Mouse (Mus musculus): ENCODE data around the gene Shank2.

Shank2 gene

GRCm38 (mm10) chr7:144421478-144421877 is 419.8 kb downstream of the Shank2 start:
- DNase-seq (ENCODE audit: low spot score), result no peak

- DNase-seq (ENCODE audit: low spot score), result peak; percentile 28
These were observed 424.2 kb downstream of the Shank2 start for GRCm38 (mm10) chr7:144425953-144426352.

- DNase-seq (ENCODE audit: low spot score), result no peak
These were observed 424.9 kb downstream of the Shank2 start for GRCm38 (mm10) chr7:144426594-144426993.

GRCm38 (mm10) chr7:144427460-144427859 is 425.7 kb downstream of the Shank2 start:
- DNase-seq (ENCODE audit: low spot score), result no peak

GRCm38 (mm10) chr7:144432920-144433319 is 431.2 kb downstream of the Shank2 start:
- DNase-seq (ENCODE audit: low spot score), result no peak

GRCm38 (mm10) chr7:144438811-144439210 is 437.1 kb downstream of the Shank2 start:
- no peak for DNase-seq (ENCODE audit: low spot score)

- DNase-seq (ENCODE audit: low spot score), result no peak
These were observed 439.7 kb downstream of the Shank2 start for GRCm38 (mm10) chr7:144441466-144441865.

- no peak for DNase-seq (ENCODE audit: low spot score)
These were observed 440.2 kb downstream of the Shank2 start for GRCm38 (mm10) chr7:144441976-144442375.

GRCm38 (mm10) chr7:144444788-144445187 is 443.1 kb downstream of the Shank2 start:
- no peak for DNase-seq (ENCODE audit: low spot score)

GRCm38 (mm10) chr7:144447146-144447545 is 445.4 kb downstream of the Shank2 start:
- no peak for DNase-seq (ENCODE audit: low spot score)

- no peak for DNase-seq (ENCODE audit: low spot score)
These were observed 446.5 kb downstream of the Shank2 start for GRCm38 (mm10) chr7:144448186-144448585.

GRCm38 (mm10) chr7:144449637-144450570 is 448.2 kb downstream of the Shank2 start:
- no peak for DNase-seq (ENCODE audit: low spot score)

GRCm38 (mm10) chr7:144450661-144451060 is 448.9 kb downstream of the Shank2 start:
- DNase-seq (ENCODE audit: low spot score), result no peak

GRCm38 (mm10) chr7:144458881-144459280 is 457.2 kb downstream of the Shank2 start:
- DNase-seq (ENCODE audit: low spot score), result no peak

- DNase-seq (ENCODE audit: low spot score), result no peak
These were observed 459.6 kb downstream of the Shank2 start for GRCm38 (mm10) chr7:144461246-144461902.

- no peak for DNase-seq (ENCODE audit: low spot score)
These were observed 460.8 kb downstream of the Shank2 start for GRCm38 (mm10) chr7:144462577-144462976.

- no peak for DNase-seq (ENCODE audit: low spot score)
These were observed 467.0 kb downstream of the Shank2 start for GRCm38 (mm10) chr7:144468741-144469140.

GRCm38 (mm10) chr7:144469181-144469641 is 467.5 kb downstream of the Shank2 start:
- DNase-seq (ENCODE audit: low spot score), result no peak

GRCm38 (mm10) chr7:144469908-144470544 is 468.3 kb downstream of the Shank2 start:
- no peak for DNase-seq (ENCODE audit: low spot score)

GRCm38 (mm10) chr7:144470545-144471059 is 468.9 kb downstream of the Shank2 start, which contains the start of gene Cttn:
Cttn (minus strand) TSS chr7:144471009.
- DNase-seq (ENCODE audit: low spot score), result peak; percentile 69

- DNase-seq (ENCODE audit: low spot score), result no peak
These were observed 469.4 kb downstream of the Shank2 start for GRCm38 (mm10) chr7:144471103-144471502.

- no peak for DNase-seq (ENCODE audit: low spot score)
These were observed 471.8 kb downstream of the Shank2 start for GRCm38 (mm10) chr7:144473486-144473885.

Measured in c-Kit-positive CD71-positive TER-119-positive erythroid progenitor cells, embryonic 14.5 days (primary cell).